Mouse (Mus musculus) hindbrain, embryonic 15.5 days (tissue): ENCODE results near the gene Gm13889. TPM values are rescaled to one million over a fixed set of nuclear protein-coding genes. Genes with fewer than 3 reads are reported as not detected.

Experiments used
- ATAC-seq: fragments of 200-750 bp; cut with Nextera tagmentation; 2 replicates; pipeline ENCODE4 v1.8.0; 2017; ENCODE audit warnings: low read depth, moderate number of reproducible peaks, moderate TSS enrichment; ENCODE audit not compliant: low FRiP score
- H3K27ac ChIP-seq: fragments of 300-500 bp; sonication (generic); replicated peaks from 2 replicates; pipeline ENCODE4 v1.5.1; 2015; ENCODE audit warnings: mild to moderate bottlenecking, inconsistent platforms
- H3K27me3 ChIP-seq: fragments of 300-500 bp; sonication (generic); 2 replicates; pipeline ENCODE4 v1.6.1; 2015; ENCODE audit warnings: control low read depth, inconsistent platforms
- H3K36me3 ChIP-seq: fragments of 300-500 bp; sonication (generic); 2 replicates; pipeline ENCODE4 v1.6.1; 2015; ENCODE audit warnings: control low read depth, inconsistent platforms
- H3K4me1 ChIP-seq: fragments of 300-500 bp; sonication (generic); replicated peaks from 2 replicates; pipeline ENCODE4 v1.6.1; 2015; ENCODE audit warnings: control low read depth, inconsistent platforms
- H3K4me2 ChIP-seq: fragments of 300-500 bp; sonication (generic); 2 replicates; pipeline ENCODE4 v1.6.1; 2015; ENCODE audit warnings: moderate library complexity, mild to moderate bottlenecking, inconsistent platforms
- H3K4me3 ChIP-seq: fragments of 300-500 bp; sonication (generic); 2 replicates; pipeline ENCODE4 v1.5.1; 2015; ENCODE audit warnings: mild to moderate bottlenecking, inconsistent platforms
- H3K9ac ChIP-seq: fragments of 300-500 bp; sonication (generic); 2 replicates; pipeline ENCODE4 v1.6.1; 2015; ENCODE audit warnings: inconsistent platforms
- H3K9me3 ChIP-seq: fragments of 300-500 bp; sonication (generic); 2 replicates; pipeline ENCODE4 v1.6.1; 2016; ENCODE audit warnings: control low read depth, inconsistent platforms
- WGBS: fragments of 180-500 bp; shearing (Covaris S2); methylation state at CpG from one replicate; pipeline ENCODE4 v1.1.7; 2015; 5-methylcytosine and 5-hydroxymethylcytosine counted together
- polyA plus RNA-seq: library from polyadenylated mRNA; unstranded; fragments of >200 nt; fragmentation: Nextera tagmentation; extraction: Ambion mirVana; gene quantifications from 2 replicates; pipeline ENCODE4 v1.2.1, GENCODE M21; 2015

Gm13889 gene
- polyA plus RNA-seq, 1 experiment from 2014 or later = 11.3 TPM

DNA sequence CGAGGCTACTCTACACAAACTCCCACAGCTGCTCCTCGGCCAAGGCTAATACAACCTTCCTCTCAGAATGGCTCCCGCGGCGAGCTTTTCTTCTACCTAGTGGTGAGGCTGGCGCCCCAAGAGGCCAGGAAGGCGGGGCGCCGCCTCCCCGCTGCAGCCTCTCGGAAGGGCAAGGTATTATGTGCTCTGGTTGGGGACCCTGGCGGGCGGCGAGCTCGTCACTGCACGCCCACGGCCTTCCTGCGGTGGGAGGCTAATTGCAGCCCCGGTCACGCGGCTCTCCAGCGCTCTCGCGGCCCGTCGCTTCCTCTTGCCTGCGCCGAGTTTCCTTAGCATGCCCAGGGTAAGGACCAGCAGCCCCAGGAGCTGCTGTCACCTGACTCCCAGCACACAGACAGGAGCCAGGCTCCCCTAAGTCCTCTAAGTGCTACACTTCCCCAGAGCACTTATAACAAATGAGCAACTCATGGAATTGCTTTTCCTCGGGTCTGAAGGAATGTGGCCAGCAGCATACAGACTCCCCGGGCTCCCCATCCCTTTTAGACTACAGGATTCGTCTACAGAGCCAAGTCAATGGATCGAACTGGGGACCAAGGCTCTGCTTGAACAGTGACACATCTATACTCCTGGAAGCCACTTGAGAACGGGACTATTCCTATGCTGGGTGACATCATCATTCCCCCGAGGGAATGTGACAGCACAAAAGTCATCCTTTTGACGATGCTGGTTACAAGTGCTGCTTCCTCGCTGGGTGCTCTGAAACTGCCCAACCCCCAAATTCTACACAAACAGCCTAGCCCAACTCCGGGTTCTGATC is 19.6 kb upstream of the Gm13889 start:
- H3K4me1 ChIP-seq = peaks cover 30% of the 10 kb centered on the region
- no peaks in the 10 kb centered on the region for H3K27me3 ChIP-seq
- 2% methylated on average over 36 of the region's 37 CpGs for WGBS
- peak overlapping the region; percentile 50 for H3K9ac ChIP-seq
- H3K9me3 ChIP-seq = no peaks in the 10 kb centered on the region
- ATAC-seq = peak; percentile 84
- H3K27ac ChIP-seq = peak overlapping the region; percentile 72
- H3K36me3 ChIP-seq = peaks cover 22% of the 10 kb centered on the region
- H3K4me2 ChIP-seq = peak overlapping the region; percentile 78
- peak overlapping the region; percentile 35 for H3K4me3 ChIP-seq

DNA sequence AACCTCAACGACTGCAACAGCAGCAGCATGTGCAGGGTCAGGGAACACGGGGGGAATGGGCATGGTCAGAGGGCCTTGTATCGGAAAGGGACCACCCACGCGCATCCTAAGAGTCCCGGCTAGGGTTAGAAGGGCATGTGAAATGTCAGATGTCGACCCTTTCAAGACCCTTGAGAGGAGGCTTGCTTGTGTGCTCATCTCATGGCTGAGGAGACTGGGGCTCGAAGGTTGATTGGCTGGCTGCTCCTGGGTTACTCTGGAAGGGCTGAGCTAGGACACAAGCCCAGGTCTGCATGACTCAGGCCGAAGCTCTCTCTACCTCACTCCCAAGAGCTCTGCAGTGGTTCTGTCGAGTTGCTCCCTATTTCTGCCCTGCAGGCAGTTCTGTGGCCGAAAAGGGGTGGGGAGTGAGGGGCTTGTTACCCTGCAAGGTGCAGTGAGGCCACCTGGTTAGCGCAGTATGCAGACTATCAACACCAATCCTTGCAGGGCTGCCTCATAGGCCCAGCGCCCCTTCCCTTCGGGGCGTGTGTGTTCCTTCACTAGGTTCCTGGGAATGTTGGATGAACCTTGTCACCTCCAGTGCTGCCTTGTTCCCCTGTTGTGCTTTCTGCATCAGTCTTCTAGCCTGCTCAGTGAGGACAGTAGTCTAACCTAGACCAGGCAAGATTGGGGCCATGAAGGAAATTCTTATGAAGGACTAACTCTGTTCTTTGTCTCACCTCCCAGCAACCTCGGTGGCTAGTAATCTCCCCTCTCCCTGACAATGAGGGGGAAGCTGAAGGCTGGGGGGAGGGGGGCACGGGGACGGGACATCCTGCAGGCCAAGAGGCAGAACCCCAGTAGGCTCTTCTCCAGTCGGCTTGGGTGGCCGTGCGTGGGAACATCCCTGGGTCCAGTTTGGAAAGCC is 18.8 kb upstream of the Gm13889 start:
- Histone ChIP-seq H3K36me3 (peaks cover 16% of the 10 kb centered on the region), H3K9ac (peak overlapping the region; percentile 50), H3K9me3 (no peaks in the 10 kb centered on the region), H3K4me2 (peak overlapping the region; percentile 78), H3K27me3 (no peaks in the 10 kb centered on the region), H3K4me3 (peak overlapping the region; percentile 35), H3K4me1 (peaks cover 30% of the 10 kb centered on the region), H3K27ac (peak overlapping the region; percentile 72)
- 18% methylated on average over 21 of the region's 21 CpGs for WGBS
- peak; percentile 16 for ATAC-seq

DNA sequence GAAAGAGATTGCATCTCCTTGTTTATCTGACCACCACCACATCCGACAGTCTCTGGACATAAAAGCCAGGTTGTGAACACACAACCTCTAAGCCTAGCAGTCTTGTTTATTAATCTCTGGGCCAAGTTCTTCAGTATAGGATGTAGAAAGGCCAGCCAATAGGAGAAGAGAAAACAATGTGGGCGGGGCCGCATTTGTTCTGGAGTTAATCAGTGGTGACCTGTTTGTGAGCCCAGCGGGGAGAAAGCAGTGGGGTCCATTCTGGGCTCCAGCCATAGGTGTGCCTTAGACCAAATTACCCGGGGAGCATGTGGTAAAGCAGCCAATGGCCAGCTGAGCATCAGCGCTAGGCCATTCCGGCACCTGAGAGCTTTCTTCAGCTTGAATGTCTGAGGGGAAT is 18.0 kb upstream of the Gm13889 start:
- no peak overlapping the region for H3K9ac ChIP-seq
- ATAC-seq = no peak
- H3K4me2 ChIP-seq = no peak overlapping the region
- H3K27ac ChIP-seq = no peak overlapping the region
- H3K36me3 ChIP-seq = peaks cover 9% of the 10 kb centered on the region
- 37% methylated on average over 7 of the region's 7 CpGs for WGBS
- H3K4me1 ChIP-seq = peaks cover 30% of the 10 kb centered on the region
- H3K9me3 ChIP-seq = no peaks in the 10 kb centered on the region
- no peaks in the 10 kb centered on the region for H3K27me3 ChIP-seq
- no peak overlapping the region for H3K4me3 ChIP-seq

DNA sequence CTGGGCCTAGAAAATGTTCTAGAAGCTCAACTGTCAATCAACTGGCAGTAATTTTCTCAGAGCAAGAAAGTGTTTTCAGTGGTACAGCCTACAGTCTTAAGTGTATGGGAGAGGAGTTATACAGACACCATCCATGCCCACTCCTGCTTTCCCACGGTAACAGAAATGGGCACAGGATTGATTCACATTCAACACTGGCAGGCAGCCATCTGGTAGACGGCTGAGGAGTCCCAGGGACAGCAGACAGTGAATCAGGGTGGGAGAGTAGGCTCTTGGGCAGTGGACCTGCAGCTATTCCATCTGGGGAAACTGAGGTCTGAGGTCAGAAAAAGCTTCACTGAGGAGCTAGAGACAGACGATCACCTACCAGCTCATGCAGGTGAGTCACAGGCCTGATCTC is 14.6 kb upstream of the Gm13889 start:
- no peak for ATAC-seq
- no peaks in the 10 kb centered on the region for H3K27me3 ChIP-seq
- no peak overlapping the region for H3K27ac ChIP-seq
- WGBS = 67% methylated on average over 3 of the region's 3 CpGs
- H3K4me3 ChIP-seq = no peak overlapping the region
- no peaks in the 10 kb centered on the region for H3K9me3 ChIP-seq
- no peaks in the 10 kb centered on the region for H3K36me3 ChIP-seq
- H3K4me2 ChIP-seq = no peak overlapping the region
- no peak overlapping the region for H3K9ac ChIP-seq
- peaks cover 17% of the 10 kb centered on the region for H3K4me1 ChIP-seq

DNA sequence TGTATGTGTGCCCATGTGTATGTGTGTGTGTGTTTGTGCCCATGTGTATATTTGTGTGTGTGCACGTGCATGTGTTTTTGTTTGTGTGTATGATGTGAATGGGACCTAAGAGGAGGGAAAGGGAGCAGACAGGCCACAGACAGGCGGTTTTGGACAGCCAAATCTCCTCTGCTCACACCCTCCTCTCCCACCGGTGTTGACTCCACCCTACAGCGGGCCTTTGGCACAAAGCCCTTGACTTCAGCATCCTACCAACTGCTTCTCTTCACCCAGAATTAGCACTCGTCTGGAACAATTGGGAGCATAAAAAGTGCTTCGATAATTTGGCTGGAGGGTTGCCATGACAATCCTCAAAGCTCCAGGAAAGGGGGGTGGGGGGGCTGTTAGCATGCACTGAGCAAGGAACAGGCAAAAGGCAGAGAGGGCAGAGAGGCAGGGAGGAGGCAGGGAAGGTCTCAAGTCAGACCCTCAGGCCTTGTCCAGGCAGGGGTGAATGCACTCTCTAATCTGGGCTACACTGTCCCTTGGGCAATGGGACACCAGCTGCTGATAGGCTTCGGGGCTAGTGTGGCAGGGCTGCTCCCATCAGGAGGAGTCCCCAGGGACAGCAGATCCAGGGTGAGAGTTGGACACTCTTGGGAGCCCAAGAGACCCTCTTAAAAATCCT is 7.6 kb upstream of the Gm13889 start:
- H3K9ac ChIP-seq = no peak overlapping the region
- no peaks in the 10 kb centered on the region for H3K36me3 ChIP-seq
- no peak overlapping the region for H3K27ac ChIP-seq
- no peak overlapping the region for H3K4me3 ChIP-seq
- H3K4me1 ChIP-seq = peaks cover 5% of the 10 kb centered on the region
- no peak overlapping the region for H3K4me2 ChIP-seq
- ATAC-seq = no peak; the same call in 1 of the 2 replicates
- 36% methylated on average over 7 of the region's 7 CpGs for WGBS
- H3K9me3 ChIP-seq = no peaks in the 10 kb centered on the region
- H3K27me3 ChIP-seq = no peaks in the 10 kb centered on the region

DNA sequence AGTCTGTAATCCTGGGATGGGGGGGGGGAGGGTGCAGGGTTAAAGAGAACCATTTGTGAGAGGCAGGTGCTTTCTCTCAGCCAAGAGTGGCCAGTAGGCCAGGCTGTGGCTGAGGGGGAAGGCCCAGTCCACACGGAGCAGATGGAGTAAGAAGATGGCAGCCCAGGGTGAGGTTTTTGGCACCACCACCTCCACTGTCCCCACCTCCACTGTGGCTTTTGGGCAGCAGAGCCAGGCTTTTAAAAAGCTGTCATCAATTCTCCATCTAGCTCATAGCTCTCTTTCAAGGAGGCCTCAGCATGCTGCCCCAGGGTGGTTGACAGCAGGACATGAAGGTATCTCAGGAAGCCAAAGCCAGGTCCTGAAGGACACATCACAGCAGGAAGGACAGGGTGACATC is 6.8 kb upstream of the Gm13889 start:
- Histone ChIP-seq H3K36me3 (no peaks in the 10 kb centered on the region), H3K27ac (no peak overlapping the region), H3K9me3 (no peaks in the 10 kb centered on the region), H3K27me3 (no peaks in the 10 kb centered on the region), H3K4me3 (no peak overlapping the region), H3K4me2 (no peak overlapping the region), H3K4me1 (peaks cover 5% of the 10 kb centered on the region), H3K9ac (no peak overlapping the region)
- 75% methylated on average over 1 of the region's 1 CpGs for WGBS
- ATAC-seq = no peak

DNA sequence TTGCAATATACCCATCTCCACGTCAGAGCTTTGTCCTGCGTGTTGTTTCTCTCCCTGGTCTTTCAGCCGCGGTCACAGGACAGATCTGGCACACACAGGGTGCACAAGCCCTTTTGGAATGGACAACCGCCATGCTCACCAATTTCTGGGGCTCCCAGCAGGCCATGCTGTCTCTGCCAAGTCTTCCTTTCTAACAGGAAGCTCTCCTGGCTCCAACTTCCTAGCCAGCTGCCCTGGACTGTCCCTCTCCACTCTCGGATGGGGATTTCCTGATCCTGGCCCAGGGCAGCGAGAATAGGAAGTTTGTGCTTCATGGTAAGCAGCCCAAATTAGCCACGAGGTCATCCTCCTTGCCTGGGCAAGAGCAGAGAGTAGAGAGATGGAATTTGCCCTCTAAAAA is 4.7 kb upstream of the Gm13889 start:
- no peak overlapping the region for H3K27ac ChIP-seq
- no peaks in the 10 kb centered on the region for H3K9me3 ChIP-seq
- no peak overlapping the region for H3K9ac ChIP-seq
- no peaks in the 10 kb centered on the region for H3K36me3 ChIP-seq
- peaks cover 19% of the 10 kb centered on the region for H3K4me1 ChIP-seq
- H3K27me3 ChIP-seq = peaks cover 6% of the 10 kb centered on the region; the same call in 1 of the 2 replicates
- no peak for ATAC-seq
- 74% methylated on average over 8 of the region's 8 CpGs for WGBS
- no peak overlapping the region for H3K4me3 ChIP-seq
- no peak overlapping the region for H3K4me2 ChIP-seq

DNA sequence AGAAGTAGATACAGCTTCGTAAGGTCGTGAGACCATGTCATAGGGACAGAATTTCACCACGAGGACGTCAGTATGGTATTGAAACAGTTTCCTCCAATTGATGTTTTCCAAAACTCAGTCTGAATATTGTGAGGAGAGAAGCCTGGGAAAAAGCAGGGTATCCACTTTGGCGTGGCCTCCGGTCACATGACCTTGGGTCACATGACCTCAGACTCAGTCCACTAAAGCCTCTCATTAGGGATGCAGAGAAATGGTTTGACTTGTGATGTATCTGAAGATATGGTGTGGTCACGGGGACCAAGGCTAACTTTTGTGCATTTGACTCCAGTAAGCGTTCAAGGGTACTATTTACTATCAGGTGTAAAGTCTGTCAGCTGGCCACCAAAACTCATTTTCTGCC is 2.3 kb upstream of the Gm13889 start:
- no peak overlapping the region for H3K4me3 ChIP-seq
- H3K27me3 ChIP-seq = peaks cover 7% of the 10 kb centered on the region
- peaks cover 30% of the 10 kb centered on the region for H3K4me1 ChIP-seq
- no peaks in the 10 kb centered on the region for H3K36me3 ChIP-seq
- 81% methylated on average over 8 of the region's 8 CpGs for WGBS
- no peaks in the 10 kb centered on the region for H3K9me3 ChIP-seq
- H3K27ac ChIP-seq = no peak overlapping the region
- H3K4me2 ChIP-seq = no peak overlapping the region
- no peak for ATAC-seq
- no peak overlapping the region for H3K9ac ChIP-seq

DNA sequence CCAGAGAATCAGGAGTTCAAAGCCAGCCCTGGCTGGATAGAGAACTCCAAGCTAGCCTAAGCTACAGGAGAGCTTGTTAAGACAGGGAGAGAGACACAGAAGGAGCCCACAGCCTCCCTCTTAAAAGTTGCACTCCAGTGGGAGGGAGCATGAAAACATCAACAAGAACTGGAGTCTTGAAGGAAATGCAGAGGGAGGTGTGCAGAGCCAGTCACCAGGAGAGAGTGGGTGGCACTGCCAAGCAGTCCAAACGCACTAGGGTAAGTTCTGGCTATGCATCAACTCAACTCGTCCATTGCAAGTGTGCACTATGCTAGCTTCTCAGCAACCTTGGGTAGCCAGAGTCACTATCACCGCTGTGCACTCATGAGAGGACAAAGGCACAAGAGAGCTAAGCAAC is 1.2 kb upstream of the Gm13889 start:
- Histone ChIP-seq H3K36me3 (no peaks in the 10 kb centered on the region), H3K9ac (no peak overlapping the region), H3K4me1 (peaks cover 37% of the 10 kb centered on the region), H3K9me3 (no peaks in the 10 kb centered on the region), H3K4me2 (peak overlapping the region; percentile 97; the same call in 1 of the 2 replicates), H3K27ac (0 out of 2 replicates have a peak overlapping the region, but pooled peaks have one; percentile 35), H3K4me3 (no peak overlapping the region), H3K27me3 (peaks cover 15% of the 10 kb centered on the region)
- ATAC-seq = no peak
- 76% methylated on average over 3 of the region's 3 CpGs for WGBS

DNA sequence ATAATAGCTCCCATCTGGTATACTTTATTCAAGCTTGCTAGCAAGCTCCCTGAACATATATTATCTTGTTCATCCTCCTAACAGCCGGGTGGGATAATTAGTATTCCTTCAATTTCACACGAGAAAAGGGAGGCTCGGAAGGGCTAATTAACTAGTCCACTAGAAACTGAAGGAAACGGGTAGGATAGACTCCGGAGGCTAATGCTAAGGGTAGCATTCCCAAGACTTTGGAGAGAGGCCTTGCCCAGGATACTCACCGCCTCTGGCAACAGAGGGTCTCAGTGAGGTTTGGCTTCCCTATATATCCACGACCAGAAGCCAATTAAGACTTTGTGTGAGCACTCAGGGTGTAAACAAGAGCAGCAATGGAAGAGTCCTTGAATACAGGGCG is 779 bp upstream of the Gm13889 start:
- Histone ChIP-seq H3K4me2 (peak overlapping the region; percentile 97), H3K9ac (no peak overlapping the region), H3K4me1 (peaks cover 37% of the 10 kb centered on the region), H3K4me3 (peak overlapping the region; percentile 64; the same call in 1 of the 2 replicates), H3K27ac (peak overlapping the region; percentile 74; the same call in 1 of the 2 replicates), H3K27me3 (peaks cover 16% of the 10 kb centered on the region), H3K36me3 (no peaks in the 10 kb centered on the region), H3K9me3 (no peaks in the 10 kb centered on the region)
- 29% methylated on average over 8 of the region's 8 CpGs for WGBS
- no peak for ATAC-seq

DNA sequence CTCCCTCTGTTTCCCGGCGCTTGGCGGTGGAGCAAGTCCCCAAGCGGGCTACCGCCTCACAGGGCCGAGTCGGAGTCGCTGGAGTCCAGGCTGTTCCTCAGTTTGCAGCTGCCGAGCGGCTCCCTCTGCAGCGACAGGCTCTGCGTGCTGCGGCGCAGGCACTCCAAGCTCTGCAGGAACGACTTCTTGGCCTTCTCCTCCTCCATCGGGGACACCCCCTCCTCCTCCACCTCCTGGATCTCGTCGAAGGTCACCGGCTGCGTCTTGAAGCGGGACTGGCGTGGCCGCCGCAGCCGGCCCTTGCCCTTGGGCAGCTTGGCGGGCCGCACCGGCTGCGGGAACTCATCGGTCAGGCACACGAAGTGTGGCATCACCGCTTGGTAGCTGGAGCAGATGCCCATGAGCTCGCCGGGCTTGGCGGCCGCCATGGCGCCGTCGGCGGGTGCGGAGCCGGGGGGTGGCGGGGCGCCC is 635 bp downstream of the Gm13889 start:
- Histone ChIP-seq H3K9me3 (no peaks in the 10 kb centered on the region), H3K36me3 (no peaks in the 10 kb centered on the region), H3K4me3 (peak overlapping the region; percentile 64), H3K27ac (peak overlapping the region; percentile 74), H3K9ac (peak overlapping the region; percentile 68), H3K4me2 (peak overlapping the region; percentile 97), H3K4me1 (peaks cover 37% of the 10 kb centered on the region), H3K27me3 (peaks cover 16% of the 10 kb centered on the region)
- 0% methylated on average over 40 of the region's 44 CpGs for WGBS
- ATAC-seq = peak; percentile 52
